Mouse (Mus musculus): ENCODE results near the gene Dpm3.
"Not testable (repeated sequence)": the region's sequence is repeated elsewhere in the genome, so short reads cannot be mapped to it uniquely, and the experiment has no call there.

Dpm3 gene

DNA sequence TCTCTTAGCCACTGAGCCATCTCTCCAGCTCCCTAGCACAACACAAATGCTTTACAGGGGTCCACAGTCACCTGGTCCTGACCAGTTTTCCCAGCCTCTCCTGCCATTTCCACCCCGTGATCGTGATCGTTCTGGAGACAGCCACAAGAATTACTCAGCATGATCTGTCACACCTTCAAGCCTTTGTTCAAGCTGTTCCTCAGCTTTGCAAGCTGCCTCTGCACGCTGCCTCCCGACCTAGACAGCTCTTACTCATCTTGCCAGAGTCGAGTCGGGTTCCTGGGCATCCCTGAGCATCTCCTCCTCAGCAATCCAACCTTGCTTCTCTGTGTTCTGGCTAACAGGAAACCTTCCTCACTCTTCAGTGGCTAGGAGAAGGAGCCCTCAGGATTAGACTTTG is at the start of gene Dpm3:
Gene Dpm3 (plus strand): TSS at position 283 of the 400 bp plus-strand sequence.
- DNase-seq: peak; percentile 57

DNA sequence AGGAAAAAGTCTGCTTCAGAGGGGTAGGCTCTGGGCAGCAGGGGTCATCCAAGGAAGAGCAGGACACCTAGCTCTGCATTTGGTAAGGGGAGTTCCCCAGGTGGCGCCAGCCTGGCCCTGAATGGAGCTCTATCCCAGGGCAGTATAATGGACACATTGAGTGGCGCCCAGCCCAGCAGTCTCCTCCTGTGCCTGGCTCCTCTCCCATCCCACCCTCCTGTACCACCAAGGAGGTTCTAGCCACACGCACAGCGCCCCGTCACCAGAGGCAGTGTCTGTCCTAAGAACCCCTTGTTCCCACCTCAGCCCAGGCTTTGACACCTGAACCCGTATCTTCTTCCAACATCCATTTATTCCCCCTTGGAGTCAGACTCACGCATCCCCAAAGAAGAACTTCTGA is 49.4 kb upstream of the Dpm3 start:
- DNase-seq: no peak

DNA sequence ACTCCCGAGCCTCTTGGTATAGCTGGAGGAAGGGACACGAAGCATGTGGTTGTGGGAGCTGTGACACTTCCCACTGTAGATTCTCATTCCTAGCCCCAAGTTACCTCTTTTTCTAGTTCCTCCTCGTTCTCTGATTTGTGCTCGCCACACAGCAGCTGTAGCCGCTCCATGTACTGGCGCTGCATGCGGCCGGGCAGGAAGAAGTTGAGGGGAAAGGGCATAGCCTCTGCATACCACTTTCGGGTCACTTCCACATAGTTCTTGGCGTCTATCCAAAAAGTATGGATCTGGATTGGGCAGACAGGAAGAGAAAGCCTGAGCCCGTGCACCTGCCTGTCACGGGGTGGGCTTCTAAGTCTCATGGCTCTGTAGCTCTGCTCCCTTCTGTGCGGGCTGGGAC is 49.0 kb upstream of the Dpm3 start:
- DNase-seq: no peak

DNA sequence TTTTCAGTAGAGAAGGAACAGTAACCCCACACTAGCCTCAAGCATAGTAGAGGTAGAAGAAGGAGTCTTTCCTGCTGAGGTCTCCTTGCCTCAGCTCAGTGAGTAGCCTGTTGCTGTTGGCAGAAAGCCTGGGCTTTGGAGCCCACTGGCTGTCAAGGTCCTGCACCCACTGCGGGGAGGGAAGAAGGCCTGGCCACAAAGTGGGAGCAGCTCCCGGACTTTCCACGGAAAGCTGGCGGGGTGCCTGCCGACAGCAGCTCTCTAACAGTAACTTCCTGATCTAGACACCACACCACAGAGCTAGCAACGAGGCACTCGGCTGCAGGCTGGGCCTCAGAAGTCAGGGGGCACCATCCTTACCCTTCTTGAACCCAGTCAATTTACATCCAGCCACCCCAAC is 48.4 kb upstream of the Dpm3 start:
- DNase-seq: no peak

DNA sequence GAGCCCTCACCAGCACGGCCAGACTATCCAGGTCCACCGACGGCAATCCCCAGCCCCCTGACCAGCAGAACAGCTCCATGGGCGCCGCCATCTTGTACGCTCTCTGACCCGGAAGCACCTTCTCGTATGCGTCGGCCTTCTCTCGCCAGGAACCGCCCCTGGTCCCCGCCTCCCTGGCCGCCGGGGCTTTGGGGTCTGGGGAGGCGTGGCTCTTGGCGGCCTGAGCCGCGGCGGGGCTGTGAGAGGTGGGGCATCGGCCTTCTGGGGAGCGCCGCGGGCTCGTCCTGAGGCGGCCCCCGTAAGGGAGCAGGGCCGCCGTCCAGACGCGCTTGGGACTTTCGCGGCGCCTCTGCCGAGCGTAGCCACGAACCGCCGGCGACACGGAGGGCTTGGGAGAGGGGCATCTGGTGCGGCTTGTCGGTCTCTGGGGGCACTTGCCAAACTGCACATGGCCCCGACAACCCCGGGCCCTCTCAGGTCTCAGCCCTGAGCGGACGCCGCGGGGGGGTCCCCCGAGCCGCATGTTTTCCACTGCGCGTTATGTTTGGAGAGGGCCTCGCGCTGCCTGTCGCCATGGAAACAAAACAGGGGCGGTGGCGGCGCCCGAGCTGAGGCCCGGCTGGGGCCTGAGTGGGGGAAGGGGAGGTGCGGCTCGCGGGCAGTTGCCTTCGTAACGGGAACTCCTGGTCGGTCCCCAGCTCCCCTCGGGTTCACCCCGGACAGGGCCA is 45.2 kb upstream of the Dpm3 start:
- DNase-seq: peak; percentile 95

DNA sequence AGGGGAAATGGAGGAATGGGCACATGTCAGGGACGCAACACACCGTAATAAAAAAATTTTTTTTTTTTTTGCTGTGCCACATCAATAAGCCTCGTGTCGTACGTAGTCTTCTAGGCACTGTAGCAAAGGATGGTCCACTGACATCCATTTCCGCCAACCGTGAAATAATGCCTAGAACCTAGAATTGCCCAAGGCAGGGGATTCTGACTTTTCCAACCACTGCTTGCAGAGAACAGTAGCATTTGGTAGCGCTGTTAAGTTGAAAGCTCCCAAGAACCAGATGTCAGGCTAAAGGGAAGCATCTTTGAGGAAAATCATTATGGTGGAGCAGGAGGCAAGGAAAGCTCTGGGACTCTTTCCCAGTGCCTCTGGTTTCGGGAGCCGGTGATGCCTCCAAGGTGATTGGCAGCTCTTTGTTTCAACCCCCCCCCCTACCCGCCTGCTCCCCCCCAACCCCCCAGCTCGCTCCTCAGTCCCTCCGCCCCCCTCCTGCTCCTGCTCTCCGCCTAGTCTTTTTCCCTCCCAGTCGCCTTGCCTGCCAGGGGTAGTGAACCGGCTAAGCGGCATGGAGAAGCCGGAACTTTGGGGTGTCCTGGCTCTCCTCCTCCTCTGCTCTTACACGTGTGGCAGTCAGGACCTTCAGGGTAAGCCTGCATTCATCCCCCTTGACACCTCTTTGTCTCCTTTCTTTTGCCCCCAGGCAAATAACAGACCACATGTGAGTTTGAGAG is 44.3 kb upstream of the Dpm3 start, which contains the start of gene Thbs3:
Gene Thbs3 (plus strand): TSS at position 500 of the 731 bp plus-strand sequence.
- DNase-seq: no peak

DNA sequence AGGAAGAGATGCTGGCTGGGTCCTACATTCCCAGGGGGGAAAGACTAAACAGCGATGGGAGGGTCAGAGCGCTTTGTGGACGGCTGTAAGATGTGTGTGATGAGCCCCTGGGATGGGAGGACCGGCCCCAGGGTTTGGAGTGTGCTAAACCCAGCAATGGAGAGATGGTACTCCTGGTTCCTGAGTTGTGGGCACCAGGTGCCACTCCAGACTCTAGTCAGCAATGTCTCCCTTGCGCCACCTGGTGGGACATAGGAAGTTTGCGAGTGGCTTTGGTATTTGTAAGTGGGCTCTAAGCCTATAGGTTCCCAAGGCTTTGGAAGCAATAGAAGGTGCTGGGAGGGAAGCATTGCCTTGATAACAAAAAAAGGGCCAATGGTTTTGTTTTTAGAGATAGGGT is 43.3 kb upstream of the Dpm3 start:
- peak; percentile 85 for DNase-seq

DNA sequence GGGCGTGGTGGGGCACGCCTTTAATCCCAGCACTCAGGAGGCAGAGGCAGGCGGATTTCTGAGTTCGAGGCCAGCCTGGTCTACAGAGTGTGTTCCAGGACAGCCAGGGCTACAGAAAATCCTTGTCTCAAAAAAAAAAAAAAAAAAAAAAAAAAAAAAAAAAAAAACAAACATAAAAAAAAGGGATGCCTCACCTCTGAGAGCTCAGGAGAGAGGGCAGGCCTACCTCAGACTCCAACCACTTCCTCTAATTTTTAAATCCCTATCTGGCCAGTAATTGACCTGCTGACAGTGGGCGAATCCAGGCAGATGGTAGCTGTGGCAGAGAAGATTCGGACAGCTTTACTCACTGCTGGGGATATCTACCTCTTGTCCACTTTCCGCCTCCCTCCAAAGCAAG is 42.8 kb upstream of the Dpm3 start:
- not testable (repeated sequence) for DNase-seq

DNA sequence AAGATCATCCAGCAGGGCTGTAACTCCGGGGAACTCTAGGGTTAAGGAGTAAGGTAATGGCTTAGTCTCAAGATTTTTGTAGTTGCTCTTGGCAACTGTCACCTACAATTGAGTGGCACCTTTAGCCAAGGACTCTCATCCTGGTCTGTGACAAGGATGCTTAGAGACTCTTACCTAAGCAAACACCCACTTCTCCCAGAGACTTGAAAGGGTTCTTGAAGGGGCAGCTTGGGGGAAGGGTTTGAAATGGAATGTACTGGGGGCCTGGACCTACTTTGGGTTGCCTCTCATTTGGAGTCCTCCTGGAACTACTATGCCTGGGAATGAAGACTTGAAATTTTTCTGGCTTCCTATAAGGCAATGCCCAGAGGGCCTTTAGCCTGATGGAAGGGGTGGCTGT is 40.9 kb upstream of the Dpm3 start:
- no peak for DNase-seq

DNA sequence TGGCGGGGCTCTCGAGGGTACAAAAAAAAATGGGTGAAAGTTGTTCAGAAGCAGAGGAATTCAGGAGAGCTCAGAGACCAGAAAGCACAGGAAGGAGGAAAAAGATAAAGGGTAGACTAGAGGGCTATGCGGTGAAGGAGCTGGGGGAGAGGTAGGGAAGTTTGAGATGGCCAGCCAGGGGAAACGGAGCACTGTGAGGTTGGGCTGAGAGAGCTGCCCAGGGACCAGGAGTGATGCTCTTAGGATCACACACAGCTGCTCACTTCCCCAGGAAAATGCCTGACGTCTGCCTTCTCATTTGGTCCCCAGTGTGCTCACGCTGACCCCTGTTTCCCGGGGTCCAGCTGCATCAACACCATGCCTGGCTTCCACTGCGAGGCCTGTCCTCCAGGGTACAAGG is 39.6 kb upstream of the Dpm3 start:
- no peak for DNase-seq

DNA sequence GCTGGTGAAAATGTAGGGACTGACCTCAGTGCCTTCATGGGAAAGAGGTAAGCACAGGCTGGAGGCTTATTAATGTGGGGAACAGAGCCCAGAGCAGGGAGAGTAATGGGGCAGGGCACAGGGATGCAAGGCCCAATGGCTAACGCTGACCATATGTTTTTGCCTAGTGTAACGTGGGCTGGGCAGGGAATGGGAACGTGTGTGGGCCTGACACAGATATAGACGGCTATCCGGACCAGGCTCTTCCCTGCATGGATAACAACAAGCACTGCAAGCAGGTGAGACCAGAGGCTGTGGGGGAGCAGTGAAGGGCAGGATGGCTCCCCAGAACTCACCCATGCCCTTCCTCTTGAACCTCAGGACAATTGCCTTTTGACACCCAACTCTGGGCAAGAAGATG is 38.0 kb upstream of the Dpm3 start:
- DNase-seq: no peak

DNA sequence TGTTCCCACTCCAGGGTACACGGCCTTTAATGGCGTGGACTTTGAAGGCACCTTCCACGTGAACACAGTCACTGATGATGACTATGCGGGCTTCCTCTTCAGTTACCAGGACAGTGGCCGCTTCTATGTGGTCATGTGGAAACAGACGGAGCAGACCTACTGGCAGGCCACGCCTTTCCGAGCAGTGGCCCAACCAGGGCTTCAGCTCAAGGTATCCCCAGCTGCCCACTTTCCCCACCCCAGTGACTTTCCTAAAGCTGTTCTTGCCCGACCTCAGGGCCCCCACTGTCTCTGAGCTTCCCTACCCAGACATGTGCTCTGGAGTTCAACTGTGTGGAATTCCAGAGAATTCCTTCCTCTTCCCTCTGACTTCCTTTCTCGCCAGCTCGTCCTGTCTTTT is 34.4 kb upstream of the Dpm3 start:
- no peak for DNase-seq

DNA sequence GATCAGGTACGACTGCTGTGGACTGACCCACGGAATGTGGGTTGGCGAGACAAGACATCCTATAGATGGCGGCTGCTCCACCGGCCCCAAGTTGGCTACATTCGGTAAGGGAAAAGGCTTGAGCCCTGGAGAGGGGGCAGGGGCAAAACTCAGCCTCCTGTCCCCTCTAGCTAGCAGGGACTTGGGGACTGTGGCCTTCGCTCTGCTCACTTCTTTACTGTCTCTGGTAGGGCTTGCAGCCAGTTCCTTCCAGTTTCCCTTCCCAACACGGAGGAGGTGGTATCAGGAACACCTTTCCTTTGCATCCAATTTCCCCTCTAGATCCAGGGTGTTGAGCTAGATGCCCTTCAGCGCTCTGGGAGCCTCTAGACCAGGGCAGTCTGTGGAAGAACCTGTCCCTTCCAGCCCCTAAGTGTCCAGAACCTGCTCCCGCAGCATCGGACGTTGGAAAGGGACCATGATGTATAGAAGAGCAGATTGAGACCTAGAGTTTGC is 33.8 kb upstream of the Dpm3 start:
- no peak for DNase-seq

DNA sequence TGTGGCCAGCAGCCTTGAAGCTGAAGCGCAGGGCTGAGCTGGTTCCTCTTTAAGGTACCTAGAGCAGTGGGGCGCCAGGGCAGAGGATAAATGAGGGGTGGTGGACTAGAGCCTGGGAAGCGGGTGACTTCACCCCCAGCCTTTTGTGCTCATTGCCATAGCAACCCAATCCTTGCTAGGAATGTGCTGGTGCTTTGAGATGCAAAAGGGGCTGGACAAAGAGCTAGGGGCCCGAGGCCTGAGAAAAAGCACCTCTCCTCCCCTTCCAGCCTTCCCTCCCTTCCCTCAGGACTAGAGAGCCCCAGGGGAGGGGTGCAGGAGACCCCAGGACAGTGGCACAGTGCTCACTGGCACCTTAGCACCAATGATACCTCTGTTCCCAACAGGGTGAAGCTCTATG is 33.2 kb upstream of the Dpm3 start:
- no peak for DNase-seq

DNA sequence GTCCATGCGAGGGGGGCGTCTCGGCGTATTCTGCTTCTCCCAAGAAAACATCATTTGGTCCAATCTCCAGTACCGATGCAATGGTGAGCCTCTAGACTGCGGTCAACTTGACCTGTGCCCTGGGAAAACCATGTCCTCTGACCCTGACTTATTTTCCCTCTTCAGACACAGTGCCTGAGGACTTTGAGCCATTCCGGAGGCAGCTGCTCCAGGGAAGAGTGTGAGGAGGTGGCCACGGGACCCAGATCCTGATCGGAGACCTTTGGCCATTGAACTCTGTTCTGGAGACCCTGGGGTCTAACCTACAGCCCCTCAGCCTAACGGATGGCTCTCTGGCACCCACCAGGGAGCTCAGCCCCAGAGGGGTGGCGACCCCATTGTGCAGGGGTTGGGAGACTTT is 32.8 kb upstream of the Dpm3 start:
- no peak for DNase-seq

DNA sequence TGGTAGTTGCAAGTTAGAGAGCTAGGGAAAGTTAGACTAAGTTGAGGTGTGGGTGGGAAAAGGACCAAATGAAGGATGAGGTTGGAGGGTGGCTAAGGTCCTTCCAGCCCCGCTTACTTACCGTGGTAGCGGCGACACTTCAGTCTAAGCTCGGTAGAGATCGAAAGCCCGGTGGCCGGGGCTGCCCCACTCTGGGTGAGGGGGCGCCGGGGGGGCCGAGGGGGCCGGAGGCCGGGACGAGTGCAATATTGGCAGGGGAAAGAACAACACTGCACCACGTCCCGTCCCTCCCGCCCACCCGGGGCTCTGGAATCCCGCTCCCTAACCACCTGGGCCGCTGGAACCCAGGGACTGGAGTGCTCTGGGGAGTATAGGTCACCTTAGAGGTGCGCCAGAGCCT is 32.3 kb upstream of the Dpm3 start, which contains the start of gene Mtx1:
Gene Mtx1 (minus strand): TSS at position 189 of the 400 bp plus-strand sequence.
- no peak for DNase-seq

DNA sequence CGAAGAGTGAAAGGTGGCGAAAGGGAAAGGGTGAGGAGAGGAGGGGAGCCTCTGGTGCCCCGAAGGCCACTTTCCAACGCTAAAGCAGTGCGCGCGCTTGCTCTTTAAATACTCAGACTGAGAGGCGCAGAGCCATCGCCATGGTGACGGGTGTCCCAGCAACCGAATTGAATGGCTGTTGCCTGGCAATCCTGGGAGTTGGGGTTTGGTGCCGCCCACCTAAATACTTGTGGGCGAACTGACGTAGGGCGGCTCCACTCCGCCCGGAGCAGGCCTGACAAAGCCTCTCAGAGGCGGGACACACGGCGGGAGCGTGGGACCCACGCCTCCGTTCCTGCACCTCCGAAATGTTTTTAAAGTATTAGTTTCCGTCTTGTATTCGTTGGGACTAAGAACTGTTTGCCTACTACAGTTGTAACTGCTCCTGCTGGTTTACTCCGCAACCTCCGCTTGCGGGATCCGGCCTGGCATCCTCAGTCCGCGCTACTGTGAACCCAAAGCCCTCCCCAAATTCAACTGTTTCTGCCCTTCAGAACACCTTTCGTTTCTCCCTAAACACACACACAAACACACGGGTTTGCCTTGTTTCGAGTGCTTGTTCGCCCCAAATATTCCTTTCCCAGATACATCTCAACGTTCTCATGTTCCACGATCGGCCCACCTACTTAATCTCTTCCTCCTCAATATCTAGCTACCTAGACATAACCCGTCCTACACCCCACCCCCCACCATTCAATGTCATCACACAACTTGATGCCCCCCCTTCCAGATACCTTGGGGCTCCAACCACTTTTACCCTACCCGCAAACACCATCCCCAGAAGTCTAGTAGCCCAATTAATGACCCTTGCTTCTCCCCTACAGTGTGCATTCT is 31.6 kb upstream of the Dpm3 start:
- DNase-seq: peak; percentile 95

DNA sequence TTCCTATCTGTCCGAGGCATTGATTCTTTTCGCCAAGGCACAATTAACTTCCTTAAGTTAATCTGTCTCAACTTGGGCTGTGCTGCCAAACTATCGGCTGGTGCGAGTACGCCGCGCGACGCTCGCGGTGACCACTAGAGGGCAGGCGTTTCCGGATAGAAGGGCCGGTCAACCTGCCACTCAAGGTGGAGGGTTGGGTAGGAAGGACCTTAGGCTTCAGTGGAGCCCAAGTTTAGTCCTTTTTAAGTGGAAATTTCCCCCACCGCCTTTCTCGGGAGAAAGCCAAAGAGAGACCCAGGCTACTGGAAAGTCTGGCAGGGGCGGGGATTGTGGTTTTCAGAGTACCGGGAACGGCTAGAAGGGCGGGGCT is 31.0 kb upstream of the Dpm3 start:
- DNase-seq: peak; percentile 85

DNA sequence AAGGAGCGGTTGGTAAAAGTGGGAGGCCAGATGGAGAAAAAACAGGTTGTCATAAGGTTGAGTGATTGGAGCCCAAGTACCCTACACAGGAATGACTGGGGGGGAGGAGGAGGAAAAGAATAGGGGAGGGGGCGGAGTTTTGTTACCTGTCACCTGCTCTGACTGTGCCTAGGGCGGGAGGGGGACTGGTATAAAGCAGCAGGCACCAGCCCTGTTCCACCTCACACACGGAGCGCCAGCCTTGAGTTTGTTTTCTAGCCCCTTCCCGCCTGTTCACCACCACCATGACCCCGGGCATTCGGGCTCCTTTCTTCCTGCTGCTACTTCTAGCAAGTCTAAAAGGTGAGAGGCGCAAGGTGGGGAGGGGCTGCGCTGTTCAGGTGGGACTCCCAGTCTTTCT is 30.3 kb upstream of the Dpm3 start, which contains the start of gene Muc1:
Gene Muc1 (plus strand): TSS at position 222 of the 400 bp plus-strand sequence.
- DNase-seq: no peak

DNA sequence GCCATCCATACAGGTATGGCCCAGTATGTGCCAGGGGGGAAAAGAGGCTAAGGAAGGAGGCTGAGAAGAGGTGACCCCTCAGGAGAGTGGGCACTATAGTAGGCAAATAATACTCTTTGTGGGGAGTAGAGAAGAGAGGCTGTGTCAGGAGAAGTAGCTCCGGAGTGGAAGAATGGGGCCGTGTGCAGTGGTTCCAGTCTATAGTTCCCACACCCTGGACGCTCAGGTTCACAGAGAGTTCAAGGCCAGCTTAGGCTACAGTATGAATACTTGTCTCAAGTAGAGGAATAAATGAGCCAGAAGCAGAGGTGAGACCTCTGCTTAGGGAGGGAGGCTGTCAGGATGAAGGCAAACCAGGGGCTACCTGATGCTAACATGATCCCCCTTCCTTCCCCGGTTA is 29.9 kb upstream of the Dpm3 start:
- no peak for DNase-seq

DNA sequence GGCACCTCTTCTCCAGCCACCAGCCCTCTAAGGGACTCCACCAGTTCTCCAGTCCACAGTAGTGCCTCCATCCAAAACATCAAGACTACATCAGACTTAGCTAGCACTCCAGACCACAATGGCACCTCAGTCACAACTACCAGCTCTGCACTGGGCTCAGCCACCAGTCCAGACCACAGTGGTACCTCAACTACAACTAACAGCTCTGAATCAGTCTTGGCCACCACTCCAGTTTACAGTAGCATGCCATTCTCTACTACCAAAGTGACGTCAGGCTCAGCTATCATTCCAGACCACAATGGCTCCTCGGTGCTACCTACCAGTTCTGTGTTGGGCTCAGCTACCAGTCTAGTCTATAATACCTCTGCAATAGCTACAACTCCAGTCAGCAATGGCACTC is 28.6 kb upstream of the Dpm3 start:
- DNase-seq: no peak

DNA sequence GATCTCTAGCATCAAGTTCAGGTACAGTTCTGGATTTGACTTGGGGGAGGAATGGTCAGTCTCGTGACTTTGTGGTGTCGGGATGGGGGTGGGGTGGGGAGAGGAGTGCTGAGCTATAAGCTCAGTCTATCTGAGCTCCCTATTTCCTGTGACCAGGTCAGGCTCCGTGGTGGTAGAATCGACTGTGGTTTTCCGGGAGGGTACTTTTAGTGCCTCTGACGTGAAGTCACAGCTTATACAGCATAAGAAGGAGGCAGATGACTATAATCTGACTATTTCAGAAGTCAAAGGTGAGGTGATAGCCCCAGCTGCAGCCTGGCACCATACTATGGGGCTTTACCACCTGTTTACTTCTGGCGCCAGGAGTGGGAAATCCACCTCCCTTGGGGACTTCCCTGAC is 27.8 kb upstream of the Dpm3 start:
- no peak for DNase-seq

DNA sequence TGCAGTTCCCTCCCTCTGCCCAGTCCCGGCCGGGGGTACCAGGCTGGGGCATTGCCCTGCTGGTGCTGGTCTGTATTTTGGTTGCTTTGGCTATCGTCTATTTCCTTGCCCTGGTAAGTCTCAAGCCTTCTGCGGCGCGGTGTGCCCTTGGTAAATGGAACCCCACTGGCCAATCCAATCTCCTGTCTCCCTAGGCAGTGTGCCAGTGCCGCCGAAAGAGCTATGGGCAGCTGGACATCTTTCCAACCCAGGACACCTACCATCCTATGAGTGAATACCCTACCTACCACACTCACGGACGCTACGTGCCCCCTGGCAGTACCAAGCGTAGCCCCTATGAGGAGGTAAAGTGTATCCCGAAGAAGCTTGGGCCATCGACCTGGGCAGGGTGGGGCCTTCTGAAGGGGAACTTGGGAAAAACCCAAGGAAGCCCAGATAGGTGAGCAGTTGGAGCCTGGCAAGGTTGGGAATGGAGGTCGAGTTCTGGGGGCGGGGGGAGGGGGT is 27.3 kb upstream of the Dpm3 start:
- no peak for DNase-seq
